Mouse (Mus musculus) liver, postnatal 0 days (tissue): ENCODE measurements around the gene Phactr4.

Experiments used
- CTCF ChIP-seq: sonication (generic); IDR thresholded peaks from 2 replicates; pipeline ENCODE4 v1.5.1; 2016; ENCODE audit warnings: antibody characterized with exemption, low read depth
- EP300 ChIP-seq: IDR thresholded peaks from 2 replicates; pipeline ENCODE4 v1.6.1; 2016; ENCODE audit warnings: antibody characterized with exemption, low read depth, mild to moderate bottlenecking

DNA sequence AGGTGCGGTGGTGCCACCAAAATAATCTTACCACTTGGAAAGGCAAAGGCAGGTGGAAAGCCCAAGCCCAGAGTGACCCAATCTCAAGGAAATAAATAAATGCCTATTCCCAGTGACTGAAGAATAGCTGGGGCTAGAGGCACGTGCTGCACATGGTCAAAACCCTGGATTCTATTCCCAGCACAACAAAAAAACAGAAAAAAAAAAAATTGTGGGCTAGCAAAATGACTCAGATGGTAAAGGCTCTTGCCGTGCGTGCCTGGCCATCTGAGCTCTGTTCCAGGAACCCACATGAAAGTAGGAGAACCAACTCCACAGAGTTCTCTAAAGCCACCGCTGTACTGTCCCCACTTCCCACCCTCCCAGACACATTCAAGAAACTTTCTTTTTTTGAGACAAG lies 1.8 kb downstream of the Phactr4 start:
- TF ChIP-seq CTCF (no peak), EP300 (no peak)
